Mouse (Mus musculus) T-helper 1 cell (primary cell): ENCODE data around the gene Ackr3.

Source experiments
- in situ Hi-C: fragments of 300-600 bp; cut with MboI, MseI; formaldehyde crosslinking; loops from one replicate; pipeline ENCODE4 v1.15.1; 2025; ENCODE audit warnings: high pct_unique_total_duplicates

The Ackr3 gene

DNA sequence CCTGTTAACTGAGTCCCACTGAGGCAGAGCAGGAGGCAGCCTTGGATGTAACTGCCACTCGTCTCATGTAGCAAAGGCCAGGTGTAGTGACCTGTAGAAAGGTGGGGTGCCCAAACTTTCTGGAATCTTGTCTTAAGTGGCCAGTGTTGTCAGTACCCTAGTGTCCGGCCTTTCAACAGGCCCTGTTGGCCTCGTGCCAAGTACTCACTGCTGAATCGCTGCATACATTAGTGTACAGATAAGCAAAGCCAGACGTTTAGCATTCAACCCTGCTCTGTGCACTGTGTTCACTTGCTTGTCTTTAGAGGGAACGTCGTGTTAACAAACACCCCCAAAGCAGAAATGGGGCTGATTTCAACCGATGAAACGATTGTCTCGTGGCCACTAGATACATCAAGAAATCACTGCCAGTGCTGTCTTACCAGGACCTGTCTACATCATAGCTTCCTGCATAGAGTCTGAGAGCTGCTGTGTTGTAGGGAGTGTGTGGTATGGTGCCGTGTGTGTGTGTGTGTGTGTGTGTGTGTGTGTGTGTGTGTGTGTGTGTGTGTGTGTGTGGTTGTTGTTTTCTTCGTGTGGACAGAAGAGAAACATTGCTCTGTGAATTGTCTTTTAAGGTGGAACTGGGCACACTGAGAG is 24.0 kb downstream of the Ackr3 start:
- in situ Hi-C loops: no loop called here

DNA sequence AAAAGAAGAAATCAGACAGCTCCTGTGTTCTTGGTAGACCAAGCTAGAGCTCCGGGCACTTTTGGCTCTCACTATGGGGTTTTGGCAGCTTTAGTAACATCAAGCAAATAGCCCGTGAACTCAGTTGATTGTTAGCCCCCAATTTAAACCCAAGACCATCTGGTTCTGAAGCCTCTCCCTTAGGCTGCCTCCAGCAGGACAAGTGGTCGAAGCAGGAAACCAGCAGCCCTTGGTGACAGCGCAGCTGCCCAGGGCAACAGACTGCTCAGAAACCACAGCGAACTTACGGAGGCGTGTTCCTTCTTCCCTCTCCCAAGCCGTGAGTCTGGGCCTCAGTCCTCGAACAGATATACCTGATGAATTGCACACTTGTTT is 24.5 kb downstream of the Ackr3 start:
- in situ Hi-C loops: no loop called here

DNA sequence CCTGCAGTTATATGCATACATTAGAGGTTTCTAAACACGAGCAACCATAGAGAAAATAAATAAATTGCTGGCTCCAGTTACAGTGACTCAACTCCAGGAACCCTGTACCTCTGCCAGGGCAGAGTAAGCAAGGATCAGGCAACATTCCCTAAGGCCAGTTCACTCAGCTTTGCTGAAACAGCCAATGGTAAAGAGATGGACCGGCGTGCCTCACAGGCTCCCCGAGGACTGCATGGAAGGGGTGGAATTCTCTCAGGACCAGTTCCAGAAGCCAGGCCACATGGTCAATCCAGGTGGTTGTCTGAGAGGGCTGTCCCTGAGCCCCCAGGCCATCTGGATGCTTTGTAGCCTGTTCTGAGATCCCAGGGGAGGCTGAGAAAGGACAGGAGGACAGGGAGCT is 26.8 kb downstream of the Ackr3 start:
- in situ Hi-C loops: no loop called here

DNA sequence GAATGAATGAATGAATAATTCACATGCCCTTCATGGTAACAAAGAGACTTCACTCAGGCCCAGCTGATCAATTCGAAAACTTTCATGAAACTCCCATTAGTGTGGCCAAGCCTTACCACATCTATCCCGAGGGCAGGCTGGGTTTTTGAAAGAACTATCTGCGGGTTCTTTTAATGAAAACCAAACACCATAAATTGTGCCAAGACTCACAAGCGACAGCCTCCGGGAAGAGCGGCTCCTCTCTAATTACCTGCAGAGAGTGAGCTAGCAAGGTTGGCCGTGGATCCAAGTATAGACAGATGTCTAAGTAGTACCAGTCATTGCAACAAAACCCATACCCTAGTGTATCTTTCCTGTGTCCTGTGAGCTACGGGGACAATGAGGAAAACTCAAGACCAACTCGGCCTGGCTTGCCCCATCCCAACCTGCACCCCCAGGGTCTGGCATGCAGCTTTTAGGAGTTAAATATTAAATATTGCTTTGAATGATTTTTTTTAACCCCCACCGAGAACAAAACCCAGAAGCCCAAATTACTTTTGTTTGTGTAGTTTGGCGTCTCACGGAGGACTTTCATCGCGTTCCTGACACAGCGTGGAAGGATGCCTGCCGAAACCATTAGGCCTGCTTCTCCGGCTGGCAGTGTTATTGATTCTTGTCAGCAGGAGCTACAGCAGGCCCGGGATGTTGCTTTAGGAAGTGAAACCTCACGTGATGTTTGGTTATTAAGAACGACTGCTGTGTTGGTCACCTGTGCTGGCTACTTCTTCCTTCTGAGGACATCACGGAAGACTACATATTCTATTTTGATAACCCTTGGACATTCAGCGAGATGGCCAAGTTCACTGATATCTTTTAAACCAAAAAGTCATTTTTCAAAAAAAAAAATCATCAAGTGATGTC is 28.1 kb downstream of the Ackr3 start:
- in situ Hi-C loops: no loop called here

DNA sequence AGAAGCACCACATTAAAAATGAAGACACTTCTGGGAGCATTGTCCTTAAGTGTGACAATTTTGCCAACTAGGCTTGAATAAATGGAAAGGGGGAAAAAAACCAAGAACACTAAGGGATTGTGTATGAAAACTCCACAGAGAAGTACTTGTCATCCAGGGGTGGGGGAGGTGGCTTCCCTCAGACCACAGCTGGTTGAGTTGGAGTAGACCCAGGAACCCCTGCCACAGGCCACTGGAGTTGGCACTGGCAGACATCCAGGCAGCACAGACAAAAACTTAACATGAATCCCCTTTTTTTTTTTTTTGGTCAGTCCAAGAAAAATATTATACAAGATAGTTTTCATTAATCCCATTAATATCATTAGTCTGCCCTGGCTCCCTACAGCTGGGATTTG is 28.7 kb downstream of the Ackr3 start:
- in situ Hi-C loops: no loop called here

DNA sequence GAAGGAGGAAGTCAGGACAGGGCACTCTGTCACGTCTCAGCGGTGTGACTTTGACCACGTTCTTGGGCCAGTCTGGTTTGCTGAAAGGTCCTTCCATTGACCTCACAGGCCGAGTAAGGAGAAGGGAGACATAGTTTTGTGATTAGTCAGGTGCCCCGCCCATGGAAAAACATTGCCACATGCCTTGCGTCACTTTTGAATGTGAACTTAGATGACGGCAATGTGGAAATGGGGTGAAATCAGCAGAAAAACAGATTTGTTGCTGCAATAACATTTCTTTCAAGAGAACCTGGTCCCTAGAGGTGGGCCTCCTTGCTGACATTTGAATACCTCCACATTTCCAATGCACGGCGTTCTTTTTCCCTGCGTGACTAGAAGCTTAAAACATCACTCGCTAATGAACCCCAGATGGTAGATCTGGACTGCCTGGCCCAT is 30.9 kb downstream of the Ackr3 start:
- in situ Hi-C loops: loop anchor here (5.0 kb wide), 1 partner anchor 1277 kb away; no protein-coding TSS in a partner anchor

DNA sequence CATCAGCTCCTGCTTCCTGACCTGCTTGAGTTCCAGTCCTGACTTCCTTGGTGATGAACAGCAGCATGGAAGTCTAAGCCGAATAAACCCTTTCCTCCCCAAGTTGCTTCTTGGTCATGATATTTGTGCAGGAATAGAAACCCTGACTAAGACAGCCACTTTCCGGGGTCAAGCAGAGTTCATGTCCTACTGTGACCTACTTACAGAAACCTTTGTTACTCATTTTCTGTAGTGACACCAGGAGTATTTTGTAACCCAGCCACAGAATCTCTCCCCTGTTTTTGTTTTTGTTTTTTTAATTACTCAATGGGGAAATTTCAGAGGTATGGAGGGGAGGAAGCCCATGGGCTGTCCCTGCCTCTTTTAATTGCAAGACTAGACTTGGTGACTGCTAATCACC is 32.9 kb downstream of the Ackr3 start:
- in situ Hi-C loops: loop anchor here (5.0 kb wide), 1 partner anchor 1279 kb away; no protein-coding TSS in a partner anchor

DNA sequence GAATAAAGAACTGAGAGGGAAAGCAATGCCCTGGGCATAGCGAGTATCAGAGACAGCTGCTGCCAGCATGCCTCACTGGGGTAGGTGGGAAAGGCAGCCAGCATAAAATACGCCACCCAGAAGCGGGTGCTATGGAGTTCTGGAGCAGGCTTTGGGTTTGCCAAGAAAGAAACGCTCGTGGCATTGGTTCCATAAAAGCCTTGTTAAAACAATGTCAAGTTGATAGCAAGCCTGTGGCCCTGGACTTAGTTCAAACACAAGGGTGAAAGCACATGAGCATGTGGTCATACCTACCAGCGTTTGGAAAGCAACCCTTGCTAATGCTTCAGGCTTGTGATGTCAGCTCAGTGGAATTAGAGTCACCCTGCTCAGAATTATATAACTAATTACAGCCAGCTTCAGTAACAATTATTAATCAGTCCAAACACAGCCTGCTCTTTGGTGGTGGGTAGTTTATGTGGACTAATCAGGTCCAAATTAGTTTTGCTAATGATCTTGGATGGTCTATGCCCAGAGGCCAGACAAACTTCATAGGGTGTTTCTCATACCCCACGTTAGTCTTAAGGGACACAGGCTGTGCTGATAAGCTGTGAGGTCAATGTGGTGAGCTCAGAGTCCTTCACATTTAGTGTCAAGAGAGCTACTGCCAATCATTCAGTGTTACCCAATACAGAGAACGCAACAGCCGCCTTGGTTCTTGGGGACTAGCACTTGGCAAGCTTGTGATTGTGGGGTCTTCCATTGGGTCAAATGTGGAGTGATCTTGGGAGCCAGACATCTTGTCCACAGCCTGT is 34.5 kb downstream of the Ackr3 start:
- in situ Hi-C loops: loop anchor here (5.0 kb wide), 1 partner anchor 1281 kb away; no protein-coding TSS in a partner anchor

DNA sequence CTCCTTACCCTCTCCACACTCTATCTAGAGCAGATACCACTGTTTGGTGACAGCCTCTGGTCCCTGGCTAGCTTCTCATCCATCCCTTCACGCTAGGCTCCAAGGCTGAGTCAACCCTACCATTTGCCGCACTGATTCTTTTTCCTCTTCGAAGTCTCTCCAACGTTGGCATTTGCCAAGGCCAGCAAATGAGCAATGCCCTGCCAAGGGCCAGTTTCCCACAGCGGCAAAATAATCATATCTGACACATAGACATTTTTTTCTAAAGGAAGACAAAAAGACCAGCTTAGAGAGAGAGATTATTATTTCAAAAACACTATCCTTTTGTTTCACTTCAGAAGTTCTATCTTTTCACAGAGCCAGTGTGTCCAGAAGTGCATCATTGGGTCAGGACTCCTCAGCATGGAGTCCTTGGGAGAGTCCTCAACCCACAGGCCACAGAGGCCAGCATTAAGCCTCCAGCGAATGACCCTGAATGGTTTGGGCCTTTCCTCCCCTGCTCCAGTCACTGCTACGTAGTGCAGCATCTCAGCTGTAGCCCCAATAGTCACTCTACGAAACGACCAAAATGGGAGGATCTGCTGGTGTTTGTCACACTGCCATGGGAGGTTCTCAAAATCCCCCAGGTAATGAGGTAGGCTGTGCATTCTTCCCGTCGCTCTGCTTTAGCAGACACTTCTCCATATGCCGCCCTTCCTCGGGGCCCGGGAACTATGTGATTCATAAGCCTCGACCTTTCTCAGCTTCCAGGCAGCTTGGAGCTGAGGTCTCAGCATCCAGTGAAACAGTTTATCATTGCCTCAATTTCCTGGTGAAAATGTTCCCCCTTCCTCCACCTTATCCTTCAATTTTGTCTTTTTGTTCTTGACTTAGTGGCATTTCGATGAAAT is 35.8 kb downstream of the Ackr3 start:
- in situ Hi-C loops: loop anchor here (5.0 kb wide), 1 partner anchor 1282 kb away; no protein-coding TSS in a partner anchor

DNA sequence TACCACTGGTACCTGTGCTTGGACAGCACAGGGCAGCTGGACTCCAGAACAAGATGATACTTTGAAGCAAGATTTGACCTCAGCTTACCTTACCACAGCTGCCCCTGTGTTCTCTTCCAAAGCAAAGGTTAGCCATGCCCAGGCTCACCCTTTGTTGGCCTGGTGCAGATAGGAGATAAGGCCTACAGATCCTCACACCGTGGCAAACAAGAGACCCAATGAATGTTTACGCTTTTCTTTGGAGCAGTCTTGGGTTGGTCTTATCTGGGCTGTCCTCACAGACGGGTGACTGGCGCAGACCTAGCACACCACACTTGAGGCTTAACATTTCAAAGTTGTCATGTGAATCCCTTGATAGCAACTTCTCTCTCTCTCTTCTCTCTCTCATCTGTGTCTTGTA is 36.5 kb downstream of the Ackr3 start:
- in situ Hi-C loops: no loop called here

DNA sequence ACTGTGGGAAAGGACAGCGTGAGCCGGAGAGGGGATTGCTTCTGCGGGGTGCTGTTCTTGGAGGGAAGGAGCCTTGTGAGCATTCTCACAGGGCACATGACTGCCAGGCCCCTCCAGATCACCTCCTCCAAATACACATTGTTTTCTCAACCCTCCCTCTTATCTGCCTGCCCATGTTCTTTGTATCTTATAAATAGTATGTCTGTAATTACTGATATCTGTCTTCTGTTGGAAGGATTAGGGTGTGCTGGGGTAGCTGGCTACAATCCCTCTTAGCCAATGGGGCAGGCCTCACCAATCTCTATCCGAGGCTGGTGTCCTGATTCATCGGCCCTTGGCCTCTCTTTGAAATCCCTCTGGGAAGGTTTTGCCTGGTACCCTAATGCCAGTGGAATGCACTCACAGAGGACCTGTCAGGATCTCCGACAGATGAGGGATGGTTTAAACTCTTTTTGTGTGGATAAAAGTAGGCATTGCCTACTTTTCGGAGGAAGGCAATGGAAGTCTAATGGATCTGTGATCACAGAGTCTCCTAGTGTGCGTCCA is 38.7 kb downstream of the Ackr3 start:
- in situ Hi-C loops: no loop called here

DNA sequence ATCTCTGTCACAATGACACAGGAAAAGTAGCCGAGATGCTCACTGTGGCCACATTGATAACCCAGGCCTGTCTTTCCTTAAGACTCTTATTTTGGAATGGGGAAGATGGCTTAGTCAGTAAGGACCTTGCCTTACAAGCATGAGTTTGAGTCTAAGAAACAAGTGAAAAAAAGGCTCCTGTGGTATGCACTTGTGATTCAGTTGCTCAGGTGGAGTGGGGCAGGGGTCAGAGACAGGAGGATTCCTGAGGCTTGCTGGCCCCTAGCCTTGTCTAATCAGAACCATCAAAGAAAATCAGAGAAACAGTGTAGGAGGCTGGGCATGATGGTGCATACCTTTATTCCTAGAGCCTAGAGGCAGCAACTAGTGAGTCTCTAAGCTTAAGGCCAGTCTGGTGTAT is 40.8 kb downstream of the Ackr3 start:
- in situ Hi-C loops: no loop called here

DNA sequence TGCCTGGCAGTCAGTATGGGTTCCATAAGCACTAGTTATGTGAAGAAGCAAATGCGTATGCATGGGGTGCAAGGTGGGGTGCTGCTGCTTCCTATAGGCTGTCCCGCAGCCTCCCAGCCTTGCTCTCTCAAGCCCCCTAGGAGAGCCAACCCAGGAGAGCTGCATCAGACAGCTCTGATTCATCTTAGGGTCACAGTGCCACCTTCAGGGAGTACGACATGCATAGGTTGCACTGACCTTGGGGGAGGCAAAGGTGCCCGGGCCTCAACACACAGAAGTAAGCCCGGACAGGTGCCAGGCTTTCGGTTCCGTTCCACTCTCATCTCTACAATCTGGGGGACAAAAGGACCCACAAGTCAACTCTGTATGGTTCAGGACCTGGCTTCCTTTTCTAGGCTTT is 41.8 kb downstream of the Ackr3 start:
- in situ Hi-C loops: no loop called here

DNA sequence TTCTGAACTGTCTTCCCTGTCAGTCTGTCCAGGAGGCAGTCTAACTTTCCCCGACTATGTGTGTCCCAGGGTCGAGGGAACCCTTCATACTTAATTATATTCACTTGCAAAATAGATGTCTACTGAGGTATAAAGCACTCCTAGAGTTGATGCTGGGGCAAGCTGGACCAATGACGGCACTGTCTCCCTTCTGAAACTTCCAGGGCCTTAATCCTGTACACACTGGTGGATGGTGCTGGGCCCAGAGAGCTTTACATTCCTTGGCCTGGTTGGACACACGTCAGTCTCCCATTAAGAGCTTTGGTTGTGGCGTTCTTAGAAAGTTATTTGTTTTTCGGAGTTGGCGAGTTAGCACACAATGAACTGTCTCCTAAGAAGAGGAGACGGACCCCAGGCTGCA is 42.3 kb downstream of the Ackr3 start:
- in situ Hi-C loops: no loop called here

DNA sequence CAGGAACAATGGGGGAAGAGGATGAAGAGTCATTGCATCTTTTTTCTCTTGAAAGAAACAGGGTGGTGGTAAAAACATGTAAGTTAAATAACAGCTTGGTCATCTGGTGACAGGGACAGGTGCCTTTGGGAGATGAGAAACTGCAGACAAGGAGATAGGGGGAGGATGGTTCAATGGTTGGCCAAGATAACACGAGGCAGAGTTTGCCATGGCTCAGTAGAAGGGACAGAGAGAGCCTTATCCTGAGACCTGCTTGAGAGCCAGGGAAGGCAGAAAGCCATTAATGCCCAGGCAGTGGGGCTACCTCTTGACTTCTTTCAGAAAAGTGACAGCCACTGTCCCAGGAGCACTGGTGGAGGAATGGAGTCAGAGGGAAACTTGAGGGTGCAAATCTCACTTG is 43.0 kb downstream of the Ackr3 start:
- in situ Hi-C loops: no loop called here

DNA sequence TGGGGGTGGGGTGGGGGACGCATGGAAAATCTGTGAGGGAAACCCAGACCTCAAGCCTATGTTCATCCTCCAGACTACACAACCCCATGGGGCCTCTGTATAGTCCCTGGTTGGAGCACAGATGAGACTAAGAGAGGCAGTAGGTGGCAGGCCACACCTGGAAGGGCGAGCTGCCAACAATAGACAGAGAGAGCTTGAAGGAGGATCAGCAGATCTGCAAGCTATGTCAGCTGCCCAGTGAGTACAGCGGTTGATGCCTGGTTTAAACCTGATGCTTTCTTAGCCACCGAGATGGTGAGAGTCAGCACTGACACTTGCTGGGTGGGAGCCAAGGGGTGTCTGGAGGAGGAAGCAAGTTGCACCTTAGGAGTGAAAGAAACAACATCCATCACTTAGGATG is 43.5 kb downstream of the Ackr3 start:
- in situ Hi-C loops: no loop called here

DNA sequence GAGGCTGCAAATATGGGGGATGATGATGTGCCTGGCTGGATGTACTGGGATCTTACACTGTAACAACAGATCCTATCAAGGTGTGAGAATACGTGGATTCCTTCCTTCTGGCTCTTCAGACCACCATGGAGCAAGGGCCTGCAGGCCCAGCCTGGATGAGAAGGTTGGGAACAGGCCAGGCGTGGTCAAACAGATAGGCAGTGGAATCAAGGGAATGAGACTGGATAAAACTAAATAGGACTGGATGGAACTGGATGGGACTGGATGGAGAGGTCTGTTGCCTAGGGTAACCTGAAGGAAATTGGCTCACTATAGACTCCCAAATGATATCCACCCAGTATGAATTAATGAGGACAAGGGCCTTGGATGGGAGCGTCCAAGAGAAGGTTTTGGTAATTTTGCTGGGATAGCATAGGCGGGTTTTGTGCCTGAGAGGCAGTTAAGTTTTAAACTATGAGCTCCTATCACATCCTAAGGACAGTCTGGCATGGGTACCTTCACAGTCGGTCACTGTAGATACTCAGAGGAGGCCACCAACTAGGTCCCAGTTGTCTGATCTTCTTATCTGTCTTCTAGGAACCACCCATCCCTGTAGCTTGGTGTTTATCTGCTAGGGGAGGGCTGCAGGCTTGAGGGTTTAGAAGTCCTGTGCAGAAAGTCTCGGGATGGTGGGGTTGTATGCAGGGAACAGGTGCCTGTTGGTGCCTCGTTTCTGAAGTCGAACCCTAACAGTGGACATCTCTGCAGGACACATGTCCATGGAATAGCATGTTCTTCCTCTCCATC is 44.2 kb downstream of the Ackr3 start:
- in situ Hi-C loops: no loop called here

DNA sequence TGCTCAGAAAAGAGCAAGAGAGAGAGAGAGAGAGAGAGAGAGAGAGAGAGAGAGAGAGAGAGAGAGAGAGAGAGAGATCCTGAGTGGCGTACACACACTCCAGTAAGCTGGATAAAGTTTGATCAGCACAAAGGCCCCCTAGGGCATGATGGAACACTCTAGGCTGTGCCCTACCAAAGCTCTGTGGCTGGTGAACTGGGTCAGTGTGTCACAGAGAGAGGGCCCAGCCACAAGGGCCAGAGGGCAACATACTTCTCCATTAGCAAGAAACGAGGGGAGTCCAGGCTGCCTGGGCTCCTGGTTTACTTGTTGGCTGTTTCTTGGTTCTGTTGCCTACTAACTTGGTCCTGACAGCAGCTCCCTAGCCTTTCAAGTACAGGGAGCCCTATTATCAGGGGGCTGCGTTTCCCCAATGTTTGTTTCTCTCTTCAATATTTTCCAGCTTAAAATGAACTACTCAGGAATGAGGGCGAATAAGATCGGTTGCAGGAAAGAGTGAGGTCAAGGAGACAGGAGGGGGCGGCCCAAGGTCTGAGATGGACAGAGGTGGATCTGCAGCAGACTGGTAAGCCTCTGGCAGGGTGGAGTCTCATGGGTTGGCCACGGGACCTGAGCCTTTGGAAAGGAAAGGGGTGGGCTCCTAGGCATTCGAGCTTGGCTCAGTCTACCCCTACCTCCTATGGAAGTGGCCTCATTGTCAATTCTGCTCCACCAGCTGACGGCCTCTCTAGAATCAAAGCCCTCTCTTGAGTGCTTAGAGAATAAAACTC is 45.4 kb downstream of the Ackr3 start:
- in situ Hi-C loops: no loop called here

DNA sequence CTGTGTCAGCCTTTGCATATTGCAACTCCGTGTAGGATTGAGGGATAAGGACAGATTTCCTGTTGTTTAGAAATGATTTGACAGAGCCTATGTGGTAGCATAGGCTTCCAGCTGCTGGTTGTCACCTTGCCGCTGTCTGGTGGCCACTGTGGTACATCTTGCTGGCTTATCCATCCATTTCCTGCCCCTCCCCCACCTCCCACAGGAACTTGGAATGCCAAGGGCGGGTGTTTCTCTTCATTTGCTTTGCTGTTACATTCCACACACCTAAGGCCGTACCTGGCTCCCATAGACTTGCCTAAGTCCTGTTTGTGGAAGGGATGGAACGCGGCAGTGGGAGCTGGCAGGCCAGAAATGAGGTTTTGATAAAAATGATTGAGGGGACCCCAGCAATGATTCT is 46.6 kb downstream of the Ackr3 start:
- in situ Hi-C loops: no loop called here
